Mouse (Mus musculus) left cerebral cortex, postnatal 36 days (tissue): ENCODE results near the gene Rasa3. TPM values are rescaled to one million over a fixed set of nuclear protein-coding genes. Genes with fewer than 3 reads are reported as not detected.

Experiments
- DNase-seq, 2 experiments: peaks; one replicate each; pipeline ENCODE4 v3.0.0; 2021 to 2022; ENCODE audit warnings: low spot score in 2 of 2, mixed read lengths in 1 of 2
- intact Hi-C: fragments of 180-260 bp; cut with DNase I; formaldehyde crosslinking; loops from one replicate; pipeline ENCODE4 v1.15.1; 2025
- total RNA-seq, 2 experiments: library from RNA; stranded (reverse); gene quantifications; 2 replicates each; pipeline ENCODE4 v1.2.3; 2021

Gene Rasa3
- total RNA-seq, 2 experiments from 2014 or later = 57.0 to 62.5 TPM

- intact Hi-C loops = no loop called here
- no peak for DNase-seq
Measured at GRCm38 (mm10) chr8:13595861-13596260, 81.5 kb downstream of the Rasa3 start.

- intact Hi-C loops = no loop called here
Measured at GRCm38 (mm10) chr8:13594884-13595323, 82.5 kb downstream of the Rasa3 start.

GRCm38 (mm10) chr8:13593340-13593739 lies 84.1 kb downstream of the Rasa3 start:
- no peak for DNase-seq
- intact Hi-C loops = no loop called here

More at GRCm38 (mm10) chr8:13594884-13595323, 82.5 kb downstream of the Rasa3 start:
- no peak for DNase-seq

- DNase-seq = no peak
- intact Hi-C loops = no loop called here
Measured at GRCm38 (mm10) chr8:13591246-13591645, 86.2 kb downstream of the Rasa3 start.

GRCm38 (mm10) chr8:13589071-13589470 lies 88.3 kb downstream of the Rasa3 start:
- DNase-seq = no peak
- intact Hi-C loops = no loop called here

- DNase-seq = no peak
- intact Hi-C loops = no loop called here
Measured at GRCm38 (mm10) chr8:13584652-13585051, 92.8 kb downstream of the Rasa3 start.

GRCm38 (mm10) chr8:13577869-13578268 lies 99.5 kb downstream of the Rasa3 start:
- DNase-seq = no peak
- intact Hi-C loops = no loop called here

- intact Hi-C loops = no loop called here
- peak; percentile 17 to 43 for DNase-seq
Measured at GRCm38 (mm10) chr8:13571999-13572398, 105.4 kb downstream of the Rasa3 start.

- intact Hi-C loops = no loop called here
- DNase-seq = no peak
Measured at GRCm38 (mm10) chr8:13562118-13562517, 115.3 kb downstream of the Rasa3 start, which contains the start of gene 1700029H14Rik. Gene 1700029H14Rik (minus strand): TSS chr8:13562461.

- intact Hi-C loops = no loop called here
- no peak for DNase-seq
Measured at GRCm38 (mm10) chr8:13557526-13557925, 119.9 kb downstream of the Rasa3 start.

GRCm38 (mm10) chr8:13551574-13551830 lies 125.9 kb downstream of the Rasa3 start:
- no peak for DNase-seq
- intact Hi-C loops = loop anchor here (1.0 to 5.0 kb wide), 4 partner anchors 126 to 235 kb away; partner anchors contain the start of gene Rasa3

- peak; percentile 89 to 92 for DNase-seq
- intact Hi-C loops = loop anchor here (1.0 to 5.0 kb wide), 4 partner anchors 126 to 236 kb away; partner anchors contain the start of gene Rasa3
Measured at GRCm38 (mm10) chr8:13550718-13551573, 126.5 kb downstream of the Rasa3 start.

GRCm38 (mm10) chr8:13548831-13549230 lies 128.6 kb downstream of the Rasa3 start:
- DNase-seq = peak; percentile 46 to 57
- intact Hi-C loops = loop anchor here (5.0 to 10.0 kb wide), 4 partner anchors 57 to 326 kb away; partner anchors contain the start of gene Gas6

GRCm38 (mm10) chr8:13548235-13548634 lies 129.2 kb downstream of the Rasa3 start:
- no peak for DNase-seq
- intact Hi-C loops = loop anchor here (5.0 to 10.0 kb wide), 4 partner anchors 56 to 327 kb away; partner anchors contain the start of gene Gas6

- DNase-seq = no peak
- intact Hi-C loops = loop anchor here (5.0 to 10.0 kb wide), 4 partner anchors 54 to 328 kb away; partner anchors contain the start of gene Gas6
Measured at GRCm38 (mm10) chr8:13546421-13546820, 131.0 kb downstream of the Rasa3 start.

- intact Hi-C loops = loop anchor here (10.0 kb wide), 1 partner anchor 333 kb away; no protein-coding TSS in a partner anchor
- DNase-seq = no peak
Measured at GRCm38 (mm10) chr8:13541526-13541925, 135.9 kb downstream of the Rasa3 start.

- DNase-seq = no peak
- intact Hi-C loops = loop anchor here (10.0 kb wide), 1 partner anchor 335 kb away; no protein-coding TSS in a partner anchor
Measured at GRCm38 (mm10) chr8:13540122-13540521, 137.3 kb downstream of the Rasa3 start.

- intact Hi-C loops = no loop called here
- DNase-seq = peak; percentile 54 to 57
Measured at GRCm38 (mm10) chr8:13538821-13539220, 138.6 kb downstream of the Rasa3 start.

- DNase-seq = no peak
Measured at GRCm38 (mm10) chr8:13537102-13537501, 140.3 kb downstream of the Rasa3 start.

GRCm38 (mm10) chr8:13533123-13533522 lies 144.3 kb downstream of the Rasa3 start:
- no peak for DNase-seq
- intact Hi-C loops = no loop called here

More at GRCm38 (mm10) chr8:13537102-13537501, 140.3 kb downstream of the Rasa3 start:
- intact Hi-C loops = no loop called here
